Mouse (Mus musculus) thymus, postnatal 25 days (tissue): Measurements from ENCODE around the gene Zfyve26.
"Not testable (repeated sequence)": the region's sequence is repeated elsewhere in the genome, so short reads cannot be mapped to it uniquely, and the experiment has no call there.

Experiments used
- DNase-seq: peaks from one replicate; pipeline ENCODE4 v3.0.0; 2022

The Zfyve26 gene

DNA sequence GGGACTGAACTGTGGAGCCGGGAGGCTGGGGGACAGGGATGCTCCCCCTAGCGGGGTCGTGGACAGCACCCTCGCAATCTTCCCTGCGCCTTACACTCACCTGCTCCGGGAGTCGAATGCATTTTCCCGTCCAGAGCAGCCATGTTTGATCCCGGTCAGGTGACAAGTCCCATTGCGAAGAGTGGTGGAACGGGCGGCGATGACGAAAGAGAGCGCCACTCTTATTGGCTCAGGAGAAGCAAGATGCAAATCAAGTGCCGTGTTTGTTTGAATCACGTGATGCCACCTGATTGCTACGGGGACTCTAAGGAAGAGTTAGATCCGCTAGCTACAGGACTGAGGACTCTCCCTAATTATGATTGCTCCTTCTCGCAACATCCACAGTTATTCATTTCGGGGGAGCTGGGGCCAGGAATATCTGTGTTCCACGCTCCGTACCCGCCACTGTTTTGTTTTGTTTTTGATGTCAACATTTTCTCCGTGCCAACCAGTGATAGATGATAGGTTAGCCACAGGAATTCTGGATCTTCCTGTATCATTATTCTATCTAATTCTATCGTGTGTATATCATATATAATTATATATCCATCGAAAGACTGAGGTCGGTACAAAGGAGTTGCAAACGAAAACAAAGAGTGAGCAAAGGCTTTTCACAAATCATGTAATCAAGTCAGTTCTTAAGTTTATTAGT is at the start of gene Zfyve26:
TSS of gene Zfyve26 (minus strand) at position 179 of the 691 bp plus-strand sequence.
- peak; percentile 89 for DNase-seq

DNA sequence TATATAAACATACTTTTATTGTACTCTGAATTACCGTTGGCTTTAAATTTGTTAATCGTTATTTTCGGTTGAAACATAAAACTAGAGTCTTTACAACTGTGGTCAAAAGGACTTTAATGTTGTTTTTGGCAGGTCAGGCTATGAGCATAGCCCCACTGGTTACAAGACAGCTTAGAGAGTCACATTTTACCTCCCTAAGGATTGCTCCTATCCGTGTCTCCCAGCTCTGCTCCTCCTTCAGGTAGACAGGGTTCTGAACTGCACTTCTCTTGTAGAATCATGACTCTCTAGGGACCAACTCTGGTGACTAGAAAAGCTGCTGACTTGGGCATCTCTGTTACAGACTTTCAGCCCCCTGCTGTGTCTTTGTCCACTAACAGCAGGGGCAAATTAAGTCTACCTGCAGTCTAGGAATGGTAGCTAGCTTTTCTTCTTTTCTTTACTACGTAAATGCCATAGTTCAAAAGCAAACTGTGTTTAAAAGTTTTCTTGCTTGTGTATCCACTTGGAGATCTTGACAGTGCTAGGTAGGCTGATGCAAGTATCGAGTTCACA is 45.3 kb upstream of the Zfyve26 start:
- DNase-seq, result no peak

DNA sequence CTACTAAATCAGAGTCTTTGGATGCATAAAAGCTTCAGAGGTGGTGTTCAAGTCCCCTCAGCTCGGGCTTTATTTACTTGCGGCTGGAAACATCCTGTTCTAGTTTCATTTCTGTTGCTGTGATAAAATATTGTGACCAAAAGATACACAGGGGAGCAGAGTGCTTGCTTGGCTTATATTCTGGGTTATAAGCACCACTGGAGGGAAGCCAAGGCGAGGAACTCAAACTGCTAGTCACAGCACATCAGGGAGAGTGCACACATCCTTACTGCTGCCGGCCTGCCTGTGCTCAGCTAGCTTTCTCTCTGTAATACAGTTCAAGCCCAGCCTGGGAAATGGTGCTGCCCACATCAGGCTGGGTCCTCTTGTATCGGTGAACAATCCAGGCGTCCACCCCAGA is 44.4 kb upstream of the Zfyve26 start:
- DNase-seq, result no peak

DNA sequence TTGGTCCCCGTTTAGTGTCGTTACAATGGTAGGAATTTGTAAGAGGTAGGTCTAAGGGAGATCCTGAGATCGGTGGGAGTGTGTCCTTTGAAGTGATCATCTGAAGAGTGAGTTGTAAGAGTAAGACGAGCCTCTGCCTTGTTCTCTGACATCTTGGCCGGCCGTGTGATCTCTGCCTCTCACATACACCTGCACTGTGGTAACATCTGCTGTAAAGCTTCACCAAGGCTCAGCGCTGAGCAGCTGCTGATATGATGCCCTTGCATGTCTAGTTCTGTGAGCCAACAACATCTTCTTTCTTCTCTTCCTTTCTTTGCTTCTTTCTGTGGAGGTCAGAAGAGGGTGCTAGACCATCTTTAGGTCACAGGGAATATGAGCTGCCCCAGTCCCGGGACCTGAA is 42.7 kb upstream of the Zfyve26 start:
- peak; percentile 40 for DNase-seq

DNA sequence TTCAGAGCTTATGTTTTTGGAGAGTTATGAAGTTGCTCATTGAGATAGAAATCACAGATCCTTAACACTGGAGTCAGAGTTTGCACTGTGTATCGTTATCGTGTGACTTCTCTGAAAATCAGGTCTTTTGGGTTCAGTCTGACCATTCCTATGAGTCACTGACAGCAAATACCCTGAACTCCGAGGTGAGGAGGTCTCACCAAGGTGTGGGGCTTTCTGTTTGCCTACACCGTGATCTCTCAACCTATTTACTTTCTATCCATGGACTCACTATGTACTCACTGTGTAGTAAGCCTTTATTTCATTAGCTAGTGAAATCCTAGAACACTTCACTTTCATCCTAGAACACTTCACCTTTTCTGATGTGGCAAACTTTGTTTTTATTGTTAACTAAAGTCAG is 35.6 kb upstream of the Zfyve26 start:
- DNase-seq, result no peak

DNA sequence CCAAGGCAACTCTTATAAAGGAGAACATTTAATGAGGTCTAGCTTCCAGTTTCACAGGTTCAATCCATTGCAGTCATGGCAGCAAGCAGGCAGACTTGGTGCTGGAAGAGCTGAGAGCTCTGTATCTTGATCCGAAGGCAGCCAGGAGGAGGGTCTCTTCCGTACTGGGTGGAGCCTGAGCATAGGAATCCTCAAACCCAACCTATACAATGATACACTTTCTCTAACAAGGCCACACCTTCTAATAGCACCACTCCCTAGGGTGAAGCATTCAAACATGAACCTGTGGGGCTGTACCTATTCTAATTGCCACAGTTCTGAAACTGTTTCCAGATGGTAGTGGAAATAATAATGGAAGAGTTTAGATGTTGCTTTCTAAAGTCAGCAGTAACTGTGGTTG is 34.5 kb upstream of the Zfyve26 start:
- DNase-seq, result no peak

DNA sequence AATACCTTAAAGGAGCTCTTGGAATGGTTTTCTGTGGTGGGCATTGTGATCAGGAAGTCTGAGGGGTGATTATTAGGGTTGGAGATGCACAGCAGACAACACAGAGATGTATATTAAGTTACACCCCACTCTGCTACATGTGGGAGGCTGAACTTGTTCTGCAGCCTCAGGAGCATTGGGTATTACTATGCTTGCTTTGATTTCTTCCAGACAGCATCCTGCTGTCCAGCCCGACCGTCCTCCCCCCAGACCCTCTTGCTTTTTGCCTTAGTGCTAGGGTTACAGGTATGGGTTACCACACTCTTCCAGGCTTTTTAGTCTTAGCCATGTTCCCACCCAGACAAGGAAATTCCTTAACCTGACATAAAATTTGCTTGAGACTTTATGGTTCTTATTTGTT is 31.8 kb upstream of the Zfyve26 start:
- no peak for DNase-seq

DNA sequence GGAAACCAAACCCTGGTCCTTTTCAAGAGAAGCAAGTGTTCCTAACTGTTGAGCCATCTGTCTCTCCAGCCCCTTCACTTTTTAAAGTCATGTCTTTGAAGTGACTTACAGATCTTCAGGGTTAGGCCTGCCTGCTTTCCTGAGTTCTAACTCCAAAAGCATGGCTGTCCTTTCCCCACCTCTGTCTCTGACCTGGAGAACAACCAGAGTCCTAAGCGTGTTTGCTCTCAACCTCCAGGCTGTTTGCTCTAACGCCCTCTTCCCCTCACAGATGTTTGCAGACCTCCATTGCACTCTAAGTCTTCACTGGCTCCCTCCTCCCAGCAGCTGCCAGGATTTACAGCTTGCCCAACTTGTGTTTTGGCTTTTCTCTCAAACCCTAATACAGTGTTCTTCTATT is 30.6 kb upstream of the Zfyve26 start:
- no peak for DNase-seq

DNA sequence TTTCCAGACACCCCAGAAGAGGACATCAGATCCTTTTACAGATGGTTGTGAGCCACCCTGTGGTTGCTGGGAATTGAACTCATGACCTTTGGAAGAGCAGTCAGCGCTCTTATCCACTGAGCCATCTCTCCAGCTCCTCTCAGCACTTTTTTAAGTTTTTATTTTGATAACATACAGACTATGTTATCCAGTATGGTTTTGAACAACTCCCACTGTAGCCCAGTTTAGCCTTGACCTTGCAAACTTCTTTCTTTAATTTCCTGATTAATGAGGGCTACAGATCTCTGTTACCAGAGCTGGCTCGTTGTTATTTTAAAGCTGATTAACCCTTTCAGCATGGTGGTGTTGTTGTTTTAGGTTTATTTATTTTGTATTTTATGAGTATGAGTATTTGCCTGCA is 30.1 kb upstream of the Zfyve26 start:
- no peak for DNase-seq

DNA sequence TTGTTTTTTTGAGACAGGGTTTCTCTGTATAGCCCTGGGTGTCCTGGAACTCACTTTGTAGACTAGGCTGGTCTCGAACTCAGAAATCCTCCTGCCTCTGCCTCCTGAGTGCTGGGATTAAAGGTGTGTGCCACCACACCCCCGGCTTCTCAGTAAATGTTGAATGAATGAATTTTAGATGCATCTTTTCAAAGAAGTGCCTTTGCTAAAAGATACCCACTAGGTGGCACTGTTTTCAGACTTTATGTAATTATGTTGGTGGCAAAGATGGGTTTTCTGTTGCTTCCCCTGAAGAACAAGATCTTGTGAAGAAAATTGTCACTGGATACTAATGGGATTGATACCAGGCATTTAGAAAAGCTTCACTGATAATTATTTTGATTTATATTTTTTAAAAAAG is 26.4 kb upstream of the Zfyve26 start:
- not testable (repeated sequence) for DNase-seq

DNA sequence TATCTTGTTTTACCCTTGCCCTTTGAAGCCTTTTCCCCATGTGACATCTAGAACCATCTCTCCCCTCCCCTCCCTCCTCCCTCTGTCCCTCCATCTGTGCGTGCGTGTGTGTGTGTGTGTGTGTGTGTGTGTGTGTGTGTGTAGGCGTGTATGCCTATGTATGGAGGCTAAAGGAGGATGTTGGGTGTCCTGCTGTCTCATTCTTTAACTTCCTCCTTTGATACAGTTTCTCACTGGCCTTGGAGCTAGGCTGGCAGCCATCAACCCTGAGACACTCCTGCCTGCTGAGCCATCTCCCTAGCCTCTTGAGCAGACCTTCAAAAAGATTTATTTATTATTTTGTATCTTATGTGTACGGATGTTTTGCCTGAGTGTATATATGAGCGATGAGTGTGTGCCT is 24.8 kb upstream of the Zfyve26 start:
- no peak for DNase-seq

DNA sequence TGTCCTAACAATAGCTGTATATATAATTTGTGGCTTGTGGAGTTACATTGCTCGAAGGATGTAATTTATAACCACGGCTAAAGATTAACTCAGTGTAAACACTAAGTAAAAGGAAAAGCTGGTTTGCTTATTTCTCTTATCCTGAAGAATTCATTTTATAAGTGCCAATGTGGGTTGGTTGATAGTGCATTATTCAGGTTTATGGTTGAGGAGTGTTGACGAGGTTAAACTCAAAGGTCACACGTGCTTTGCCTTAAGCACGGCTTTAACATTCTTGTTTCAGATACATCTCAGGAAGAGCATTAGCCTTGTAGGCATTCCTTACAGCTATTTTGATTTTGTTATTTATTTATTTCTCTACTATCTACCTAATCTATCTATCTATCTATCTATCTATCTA is 21.2 kb upstream of the Zfyve26 start:
- no peak for DNase-seq

DNA sequence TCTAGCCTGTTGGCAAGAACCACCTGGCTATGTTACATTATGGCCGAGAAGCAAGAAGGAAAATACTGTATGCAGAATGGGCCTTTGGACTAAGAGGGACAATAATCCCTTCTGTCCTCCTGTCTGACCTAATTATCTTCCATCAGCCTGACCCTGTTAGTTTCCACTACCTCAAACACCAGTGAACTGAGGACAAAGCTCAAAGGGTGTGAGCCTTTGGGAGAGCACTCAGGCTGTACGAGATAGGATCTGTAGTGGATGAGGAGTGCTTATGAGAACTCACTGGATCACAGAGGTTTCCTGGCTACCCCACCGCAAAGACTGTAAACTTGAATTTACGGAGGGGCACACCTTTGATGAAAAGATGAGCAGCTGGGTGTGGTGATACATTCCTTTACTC is 17.6 kb upstream of the Zfyve26 start:
- DNase-seq, result no peak

DNA sequence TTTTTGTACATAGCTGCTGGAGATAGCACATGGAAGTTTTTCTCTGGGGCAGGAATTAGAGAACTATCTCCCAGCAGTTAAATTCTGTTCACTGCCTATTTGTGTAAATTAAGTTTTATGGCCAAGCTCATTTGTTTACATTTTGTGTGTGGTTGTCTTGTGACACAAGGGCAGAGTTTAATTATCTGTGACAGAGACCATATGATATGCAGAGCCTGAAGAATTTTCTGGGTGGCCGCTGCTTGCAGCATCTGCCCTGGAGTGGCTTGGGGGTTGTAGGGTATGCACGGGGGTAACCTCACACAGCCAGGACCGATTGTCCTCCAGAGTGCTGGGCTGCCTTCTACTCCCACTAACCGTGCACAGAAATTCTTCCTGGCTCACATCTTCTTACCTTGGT is 9.9 kb upstream of the Zfyve26 start:
- DNase-seq, result no peak

DNA sequence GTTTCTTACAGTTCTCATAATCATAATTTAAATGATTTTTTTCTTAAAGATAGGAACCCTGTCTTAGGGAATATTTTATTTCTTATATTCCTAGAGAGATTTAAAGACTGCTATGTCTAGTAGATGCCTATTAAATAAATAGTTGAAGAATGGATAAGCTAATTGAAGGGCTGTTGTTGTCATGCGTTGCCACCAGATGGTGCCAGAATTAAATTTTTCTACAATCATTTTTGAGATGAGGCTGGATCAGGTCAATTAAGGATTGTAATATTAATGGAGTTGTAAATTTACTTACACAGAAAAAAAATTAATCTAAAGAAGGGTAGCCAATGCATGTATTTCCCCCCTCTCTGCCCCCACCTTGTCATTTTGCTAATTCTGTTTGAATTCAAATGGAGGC is 9.0 kb upstream of the Zfyve26 start:
- DNase-seq, result no peak

DNA sequence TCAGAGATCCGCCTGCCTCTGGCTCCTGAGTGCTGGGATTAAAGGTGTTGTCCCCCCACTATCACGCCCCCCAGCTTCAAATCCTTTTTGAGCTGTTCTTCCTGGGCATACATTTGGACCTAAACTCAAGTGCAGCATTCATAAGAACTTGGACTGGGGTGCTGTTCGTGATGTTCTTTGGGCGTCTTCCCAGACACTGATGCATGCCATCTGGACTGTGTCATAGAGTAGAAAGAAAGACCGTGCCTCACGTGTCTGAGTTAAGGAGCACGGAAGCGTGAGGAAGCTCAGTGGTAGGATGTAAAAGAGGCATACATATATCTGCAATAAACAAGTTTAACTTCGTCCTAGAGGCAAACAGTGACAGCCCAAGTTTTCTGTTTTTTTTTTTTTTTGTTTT is 5.7 kb upstream of the Zfyve26 start:
- no peak for DNase-seq

DNA sequence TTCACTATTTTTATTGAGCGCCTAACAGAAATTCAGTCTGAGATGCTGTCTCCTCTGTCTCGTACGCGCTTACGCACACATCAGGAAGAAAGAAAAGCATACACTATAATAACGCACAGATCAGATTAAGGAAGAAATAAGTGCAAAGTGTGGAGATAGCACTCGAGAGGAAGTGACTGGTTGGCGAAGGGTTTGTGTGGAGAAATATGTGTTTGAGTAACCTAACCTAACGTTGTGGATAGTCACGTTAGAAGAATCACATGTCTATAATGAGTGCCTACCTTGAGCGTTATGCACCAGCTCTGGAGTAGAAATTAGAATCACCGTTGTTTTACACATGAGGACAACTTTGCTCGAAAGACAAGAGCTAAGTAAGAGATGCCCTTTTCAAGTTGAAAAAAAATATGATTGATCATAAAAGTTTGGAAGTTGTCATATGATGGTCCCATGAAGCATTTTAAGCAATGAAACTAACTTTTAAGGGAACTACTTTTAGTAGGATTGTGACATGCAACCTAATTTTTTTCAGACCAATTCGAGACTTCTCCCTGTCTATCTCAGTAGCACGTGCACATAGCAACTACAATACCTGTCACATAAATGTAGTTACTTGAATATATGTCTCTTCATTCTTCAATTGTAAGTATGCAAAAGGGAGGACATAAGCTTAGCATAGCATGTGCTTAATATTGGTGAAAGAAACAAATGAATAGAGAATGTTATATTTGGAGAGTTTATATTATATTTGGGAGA is 2.0 kb upstream of the Zfyve26 start:
- no peak for DNase-seq

DNA sequence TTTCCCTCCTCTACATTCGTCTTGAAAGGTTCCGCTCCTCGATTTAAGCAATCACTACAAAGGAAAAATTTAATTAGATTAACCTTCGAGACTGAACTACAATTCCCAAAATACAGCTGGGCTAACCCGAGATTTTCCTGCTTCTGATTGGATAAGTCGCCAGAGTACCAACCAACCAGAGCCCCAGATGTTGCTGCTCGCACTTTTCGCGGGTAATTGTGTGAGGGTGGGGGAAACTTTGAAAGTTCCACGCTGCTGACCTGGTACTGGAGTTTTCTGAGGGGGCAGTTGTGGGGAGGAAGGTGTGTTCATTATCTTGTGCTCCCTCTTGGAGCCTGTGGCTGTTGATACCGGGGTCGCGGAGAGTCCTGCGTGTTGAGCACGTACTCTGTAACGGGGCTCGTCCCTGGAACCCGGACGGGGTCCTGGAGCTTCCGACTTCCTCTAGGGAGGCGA is 1.0 kb upstream of the Zfyve26 start, which contains the start of gene Rad51b:
TSS of gene Rad51b (plus strand) at position 162 of the 456 bp plus-strand sequence.
- DNase-seq, result peak; percentile 72

DNA sequence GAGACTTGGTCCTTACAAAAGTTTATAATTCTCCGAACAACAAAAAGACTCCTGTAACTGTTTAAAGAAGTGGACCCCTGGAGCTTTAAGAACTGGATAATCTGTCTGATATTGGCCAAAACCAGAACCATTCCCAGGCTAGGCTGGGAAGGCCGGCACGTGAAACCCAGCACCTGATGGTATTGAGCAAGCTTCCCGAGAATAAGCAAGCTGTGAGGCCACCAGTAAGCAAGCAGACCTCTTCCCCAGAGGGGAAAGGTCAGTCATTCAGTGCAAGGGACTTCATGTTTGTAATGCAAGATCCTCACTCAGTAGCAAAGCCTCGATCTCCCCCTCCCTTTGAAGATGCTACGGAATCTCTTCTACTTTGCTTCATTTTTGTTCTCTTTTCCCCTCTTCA is 3.2 kb downstream of the Zfyve26 start:
- no peak for DNase-seq

DNA sequence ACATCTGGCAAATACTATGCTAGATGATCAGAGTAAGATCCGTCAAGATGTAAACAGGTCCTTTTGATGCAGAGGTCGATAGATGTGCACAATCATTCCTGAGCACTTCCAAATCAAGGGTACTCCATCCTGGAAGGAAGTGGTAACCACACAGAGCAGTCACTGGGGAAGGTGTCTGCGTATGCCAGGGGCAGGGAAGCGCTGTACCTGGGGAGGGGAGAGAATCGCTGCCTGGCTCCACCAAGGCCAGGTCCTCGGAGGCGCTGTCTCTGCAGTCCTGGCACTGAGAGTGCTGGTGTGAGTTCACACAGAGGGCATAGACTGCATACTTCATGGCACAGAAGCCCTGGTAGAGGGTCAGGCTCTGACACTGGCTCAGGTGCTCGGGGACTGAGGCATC is 13.5 kb downstream of the Zfyve26 start:
- no peak for DNase-seq

DNA sequence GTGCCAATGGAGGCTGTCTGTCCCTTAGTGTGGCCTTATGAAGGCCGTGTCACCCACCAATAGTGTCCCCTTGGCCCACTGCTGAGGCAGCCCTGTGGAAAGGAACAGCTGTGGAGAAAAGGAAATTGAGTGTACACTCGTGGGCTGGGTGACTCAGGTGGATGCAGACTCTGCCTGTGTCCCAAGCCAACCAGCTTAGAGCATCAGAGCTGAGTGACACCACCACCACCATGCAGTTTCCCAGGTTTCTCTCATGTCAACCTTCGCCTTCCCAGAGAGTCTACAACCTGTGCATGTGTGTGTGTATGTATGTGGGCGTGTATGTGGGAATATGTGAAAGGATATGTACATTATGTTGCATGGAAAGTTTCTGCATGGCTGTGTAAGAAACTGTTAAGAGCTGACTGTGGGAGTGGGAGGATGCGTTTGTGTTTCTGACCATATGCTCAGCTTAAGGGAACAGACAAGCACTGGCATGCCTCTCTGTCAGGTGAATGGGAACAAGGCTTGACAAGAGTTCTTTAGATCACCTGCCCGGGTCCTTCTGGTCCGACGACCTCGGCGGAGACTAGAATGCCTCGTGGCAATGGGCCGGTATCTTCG is 16.5 kb downstream of the Zfyve26 start:
- no peak for DNase-seq

DNA sequence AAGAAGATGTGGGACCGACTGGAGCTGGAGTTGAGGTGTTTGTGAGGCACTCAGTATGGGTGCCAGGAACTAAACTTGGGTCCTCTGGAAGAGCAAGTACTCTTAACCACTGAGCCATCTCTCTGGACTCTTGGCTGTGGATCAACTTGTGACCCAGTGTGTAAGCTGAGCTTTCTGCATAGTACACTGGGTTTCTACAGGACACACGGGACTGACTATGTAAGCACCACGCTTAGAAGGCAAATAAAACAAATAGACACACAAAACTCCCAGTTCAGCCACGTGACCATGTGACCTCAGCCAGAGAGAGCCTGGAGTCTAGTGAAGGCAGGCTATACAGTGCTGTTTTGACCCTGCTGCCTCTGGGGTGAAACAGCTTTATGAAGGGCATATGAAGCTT is 23.5 kb downstream of the Zfyve26 start:
- no peak for DNase-seq

DNA sequence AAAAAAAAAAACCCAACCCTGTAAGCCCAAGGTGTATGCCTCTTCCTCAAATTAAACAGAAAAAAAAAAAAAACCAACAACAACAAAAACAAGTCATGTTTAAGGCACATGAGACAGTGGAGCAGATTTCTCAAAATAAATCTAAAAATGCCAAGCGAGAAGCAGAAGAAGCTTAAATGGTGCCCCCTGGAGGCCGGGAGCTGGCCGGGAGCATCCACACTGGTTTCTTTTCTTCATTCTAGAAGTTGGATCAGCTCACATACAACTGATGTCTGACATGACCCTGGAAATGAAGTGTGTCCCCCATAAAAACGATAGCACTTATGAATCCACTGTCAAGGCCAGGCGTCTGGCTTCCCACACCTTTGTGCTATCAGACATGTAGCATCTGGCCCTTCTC is 35.1 kb downstream of the Zfyve26 start:
- peak; percentile 4 for DNase-seq

DNA sequence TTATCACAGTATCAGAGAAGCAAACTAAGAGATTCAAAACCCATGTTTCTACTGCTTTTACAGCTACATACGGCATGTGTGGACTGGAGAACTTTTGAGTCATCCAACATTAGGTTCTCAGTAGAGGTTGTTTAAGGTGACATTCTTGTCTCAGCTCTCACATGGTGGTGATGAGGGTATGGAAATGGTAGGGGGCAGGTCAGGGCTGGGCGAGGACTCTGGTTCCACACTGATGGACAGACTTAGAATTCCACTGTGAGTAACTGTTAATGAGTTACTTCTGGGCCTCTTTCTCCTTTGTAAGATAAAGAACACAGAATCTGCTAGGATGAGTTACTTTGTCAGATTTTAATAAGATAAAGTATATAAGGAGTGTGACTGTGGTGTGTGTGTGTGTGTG is 36.0 kb downstream of the Zfyve26 start:
- no peak for DNase-seq
